Mouse (Mus musculus) liver, adult 2 months (tissue): ENCODE results near the gene Cic. TPM values are rescaled to one million over a fixed set of nuclear protein-coding genes. Genes with fewer than 3 reads are reported as not detected.
A peak's percentile ranks its signal among the peaks of the same experiment; 100 is the strongest.

Experiments
- DNase-seq: peaks from one replicate; pipeline ENCODE4 v3.0.0-alpha.2; 2011; ENCODE audit warnings: low read depth, low spot score; ENCODE audit errors: extremely low read depth
- H3K27ac ChIP-seq: fragments of 200-500 bp; replicated peaks from 2 replicates; pipeline ENCODE4 v1.5.1; 2012; ENCODE audit warnings: low read depth, mild to moderate bottlenecking, control low read depth, inconsistent platforms, low read length; ENCODE audit not compliant: insufficient read depth
- H3K27me3 ChIP-seq: fragments of 200-500 bp; 2 replicates; pipeline ENCODE4 v1.6.1; 2012; ENCODE audit warnings: mild to moderate bottlenecking, moderate library complexity, low read length, inconsistent platforms; ENCODE audit not compliant: control insufficient read depth, insufficient read depth
- H3K36me3 ChIP-seq: fragments of 200-500 bp; 2 replicates; pipeline ENCODE4 v1.6.1; 2012; ENCODE audit warnings: low read length, inconsistent platforms; ENCODE audit not compliant: control insufficient read depth, insufficient read depth
- H3K4me1 ChIP-seq: fragments of 200-500 bp; 2 replicates; pipeline ENCODE4 v1.6.1; 2011; ENCODE audit warnings: low read length; ENCODE audit not compliant: control insufficient read depth, insufficient read depth
- H3K4me3 ChIP-seq: fragments of 200-500 bp; 2 replicates; pipeline ENCODE4 v1.5.1; 2011; ENCODE audit warnings: low read depth, mild to moderate bottlenecking, control low read depth, low read length, moderate library complexity; ENCODE audit not compliant: insufficient read depth
- H3K79me2 ChIP-seq: fragments of 200-500 bp; 2 replicates; pipeline ENCODE4 v1.6.1; 2012; ENCODE audit warnings: inconsistent platforms, mild to moderate bottlenecking, low read length, moderate library complexity; ENCODE audit not compliant: control insufficient read depth, insufficient read depth
- H3K9ac ChIP-seq: fragments of 200-500 bp; 2 replicates; pipeline ENCODE4 v1.6.1; 2012; ENCODE audit warnings: low read depth, mild to moderate bottlenecking, control low read depth, inconsistent platforms, low read length
- CTCF ChIP-seq: fragments of 200-500 bp; IDR thresholded peaks from 2 replicates; pipeline ENCODE4 v1.5.1; 2011; ENCODE audit warnings: low read depth, low read length, control low read depth
- POLR2A ChIP-seq: fragments of 200-500 bp; IDR thresholded peaks from 2 replicates; pipeline ENCODE4 v1.6.1; 2011; ENCODE audit warnings: low read length, control low read depth; ENCODE audit not compliant: insufficient read depth; ENCODE audit errors: extremely low read depth
- WGBS: fragments of 180-500 bp; shearing (Covaris S2); methylation state at CpG from one replicate; pipeline ENCODE4 v1.1.7; 2018; 5-methylcytosine and 5-hydroxymethylcytosine counted together
- polyA plus RNA-seq: library from polyadenylated mRNA; depleted of rRNA; stranded (reverse); fragments of >200 nt; gene quantifications from 2 replicates; pipeline ENCODE4 v1.2.3, GENCODE M21; 2012
- total RNA-seq: library from RNA; depleted of rRNA; stranded (reverse); fragments of >200 nt; gene quantifications from 2 replicates; pipeline ENCODE4 v1.2.3, GENCODE M21; 2014

The Cic gene
- total and polyA plus RNA-seq, 2 experiments, result 5.3 to 23.3 TPM

DNA sequence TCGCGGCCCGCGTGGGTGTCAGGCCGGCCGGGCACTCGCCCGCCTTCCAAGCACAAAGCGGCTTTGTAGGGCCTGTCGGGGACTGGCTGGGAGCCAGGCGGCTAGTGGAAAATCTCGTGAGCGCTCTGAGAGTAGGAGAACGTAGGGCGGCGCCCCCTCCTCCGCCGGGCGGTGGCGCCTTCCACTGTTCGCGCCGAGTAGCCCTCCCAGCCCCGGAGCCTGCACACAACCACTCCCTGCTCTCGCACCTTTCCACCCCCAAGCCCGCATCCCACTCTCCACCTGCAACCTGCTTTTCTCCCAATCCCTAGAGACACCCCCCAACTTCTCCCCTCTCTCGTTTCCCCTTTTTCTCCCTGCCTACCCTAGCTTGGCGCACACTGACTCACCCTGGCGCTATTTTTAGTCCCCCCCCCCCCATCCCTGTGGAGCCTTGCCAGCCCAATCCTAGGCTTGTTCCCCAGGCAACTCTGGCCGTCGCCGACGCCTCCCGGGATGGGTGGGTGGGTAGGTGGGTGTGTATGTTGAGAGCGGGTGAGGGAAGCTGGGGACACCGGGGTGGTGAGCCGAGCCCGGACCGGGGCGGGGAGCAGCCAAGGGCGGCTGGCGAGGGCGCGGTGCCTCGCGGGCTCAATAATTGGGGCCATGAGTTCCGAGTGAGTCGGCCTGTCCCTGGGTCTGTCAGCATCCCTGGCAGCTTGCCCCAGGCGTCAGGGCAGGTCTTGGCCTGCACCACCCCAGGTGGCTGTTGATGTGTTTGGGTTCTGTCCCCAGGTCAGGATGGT lies 11.8 kb downstream of the Cic start:
- H3K4me1 ChIP-seq, result peaks cover 25% of the 10 kb centered on the region

DNA sequence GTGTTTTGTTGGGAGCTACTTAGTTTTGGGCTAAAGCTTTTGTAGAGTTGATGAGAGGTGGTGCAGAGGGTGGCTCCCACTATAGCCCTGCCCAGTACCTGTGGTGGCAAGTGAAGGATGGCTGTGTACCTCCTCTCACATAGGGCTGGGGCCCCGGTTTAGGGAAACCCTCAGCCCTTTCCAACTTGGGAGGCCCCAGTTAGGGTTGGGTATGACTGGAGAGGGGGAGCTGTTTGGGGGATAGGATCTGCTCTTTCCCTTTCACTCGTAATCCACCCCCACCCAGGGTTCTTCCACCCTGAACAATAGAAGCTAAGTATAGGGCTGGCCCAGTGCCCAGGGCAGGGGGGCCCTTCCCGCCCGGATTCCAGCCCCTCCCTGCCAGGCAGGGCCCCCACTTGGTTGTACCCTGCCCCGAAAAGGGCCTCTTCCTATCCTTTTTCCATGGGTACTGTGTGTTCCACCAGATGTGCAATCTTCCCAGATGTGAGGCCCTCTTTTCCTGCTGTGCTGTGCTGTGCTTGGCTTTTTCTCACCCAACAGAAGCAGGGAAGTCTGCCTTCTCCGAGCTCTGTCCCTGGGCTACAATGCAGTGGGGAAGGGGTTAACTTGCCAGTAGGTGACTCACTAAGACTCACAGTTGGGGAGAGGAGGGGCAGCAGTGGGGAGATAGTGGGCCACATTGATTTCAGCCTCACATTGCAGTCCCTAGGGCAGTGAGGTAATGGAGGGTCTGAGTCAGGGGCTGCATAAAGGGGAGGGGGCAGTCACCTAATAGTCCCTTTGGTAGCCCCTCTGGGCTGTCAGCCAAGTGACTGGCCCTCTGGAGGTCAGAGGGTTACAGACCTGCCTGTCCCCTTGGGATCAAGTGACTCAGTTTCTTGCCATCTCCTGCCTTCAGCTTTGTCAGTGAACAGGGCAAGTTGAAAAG lies 12.6 kb downstream of the Cic start:
- Histone ChIP-seq H3K4me1 (peaks cover 25% of the 10 kb centered on the region), H3K79me2 (peaks cover 7% of the 10 kb centered on the region; the same call in 1 of the 2 replicates), H3K27ac (peak overlapping the region; percentile 45), H3K9ac (peak overlapping the region; percentile 69), H3K36me3 (no peaks in the 10 kb centered on the region), H3K4me3 (peak overlapping the region; percentile 69; the same call in 1 of the 2 replicates), H3K27me3 (no peaks in the 10 kb centered on the region)
- TF ChIP-seq POLR2A, result no peak
- TF ChIP-seq CTCF, result no peak
- 48% methylated on average over 6 of the region's 6 CpGs for WGBS
- no peak for DNase-seq

More for the DNA sequence above, 11.8 kb downstream of the Cic start:
- no peaks in the 10 kb centered on the region for H3K27me3 ChIP-seq
- H3K4me3 ChIP-seq, result peak overlapping the region; percentile 69
- H3K36me3 ChIP-seq, result no peaks in the 10 kb centered on the region
- TF ChIP-seq CTCF (no peak), POLR2A (no peak)
- peak; percentile 55 for DNase-seq
- H3K79me2 ChIP-seq, result peaks cover 7% of the 10 kb centered on the region; the same call in 1 of the 2 replicates
- peak overlapping the region; percentile 50 for H3K27ac ChIP-seq
- WGBS, result under 1% methylated on average over 47 of the region's 49 CpGs
- H3K9ac ChIP-seq, result peak overlapping the region; percentile 69

GRCm38 (mm10) chr7:25281166-25281733 lies 13.7 kb downstream of the Cic start:
- no peak for DNase-seq
- peaks cover 25% of the 10 kb centered on the region for H3K4me1 ChIP-seq
- peak overlapping the region; percentile 12 for H3K27ac ChIP-seq
- peak overlapping the region; percentile 51; the same call in 1 of the 2 replicates for H3K9ac ChIP-seq
- no peak for TF ChIP-seq POLR2A
- no peak for TF ChIP-seq CTCF
- H3K27me3 ChIP-seq, result no peaks in the 10 kb centered on the region
- H3K36me3 ChIP-seq, result peaks cover 3% of the 10 kb centered on the region; the same call in 1 of the 2 replicates
- WGBS, result 32% methylated on average over 12 of the region's 12 CpGs
- peaks cover 7% of the 10 kb centered on the region; the same call in 1 of the 2 replicates for H3K79me2 ChIP-seq
- H3K4me3 ChIP-seq, result peak overlapping the region; percentile 45; the same call in 1 of the 2 replicates

- peaks cover 7% of the 10 kb centered on the region for H3K36me3 ChIP-seq
- peak overlapping the region; percentile 94 for H3K9ac ChIP-seq
- peak; percentile 80 for DNase-seq
- H3K27ac ChIP-seq, result peak overlapping the region; percentile 95
- 2% methylated on average over 81 of the region's 108 CpGs for WGBS
- H3K4me1 ChIP-seq, result peaks cover 25% of the 10 kb centered on the region
- peak overlapping the region; percentile 80 for H3K4me3 ChIP-seq
- H3K27me3 ChIP-seq, result no peaks in the 10 kb centered on the region
- H3K79me2 ChIP-seq, result peaks cover 7% of the 10 kb centered on the region; the same call in 1 of the 2 replicates
- TF ChIP-seq POLR2A (0 out of 2 replicates have a peak, but pooled peaks have one; percentile 34), CTCF (0 out of 2 replicates have a peak, but pooled peaks have one; percentile 10)
Measured at GRCm38 (mm10) chr7:25281734-25282601, 14.5 kb downstream of the Cic start.
